Mouse (Mus musculus): ENCODE results near the gene Tex9. TPM values are rescaled to one million over a fixed set of nuclear protein-coding genes. Genes with fewer than 3 reads are reported as not detected.
A peak's percentile ranks its signal among the peaks of the same experiment; 100 is the strongest.
"Not testable (repeated sequence)": the region's sequence is repeated elsewhere in the genome, so short reads cannot be mapped to it uniquely, and the experiment has no call there.

Gene Tex9
- total RNA-seq, 1 experiment: 24.9 TPM

GRCm38 (mm10) chr9:72460767-72461166 lies 31.2 kb downstream of the Tex9 start:
- H3K4me1 ChIP-seq (ENCODE audit: control insufficient read depth in 2 of 2, insufficient read depth in 2 of 2, low read length in 2 of 2, poor library complexity in 1 of 2): peaks cover 0 to 2% of the 10 kb centered on the region in 2 experiments; a peak in 1 of 4 replicates
- no peak for DNase-seq (ENCODE audit: low read depth, low spot score)
- H3K9ac ChIP-seq (ENCODE audit: insufficient read depth, low read depth, low read length, poor library complexity, severe bottlenecking): no peak overlapping the region
- H3K36me3 ChIP-seq (ENCODE audit: control insufficient read depth, insufficient read depth, low read length, poor library complexity, severe bottlenecking): peaks cover 5% of the 10 kb centered on the region
- H3K27ac ChIP-seq (ENCODE audit: insufficient read depth, low read depth, low read length, poor library complexity, severe bottlenecking): no peak overlapping the region
- no peaks in the 10 kb centered on the region for H3K9me3 ChIP-seq (ENCODE audit: control insufficient read depth, insufficient read depth, low read depth, low read length)
- in situ Hi-C loops (cut with MboI; ENCODE audit: low sequenced_read_pairs in 2 of 2, unreplicated experiment in 2 of 2): no loop called here
- H3K4me3 ChIP-seq (ENCODE audit: insufficient read depth in 1 of 2, low read depth in 1 of 2, low read length in 2 of 2, poor library complexity in 1 of 2, severe bottlenecking in 1 of 2): no peak overlapping the region
- no peak for TF ChIP-seq ZNF384 (IDR thresholded peaks at IDR 0.05; ENCODE audit: low read depth, low read length)
- no peak for TF ChIP-seq ZC3H11A (IDR thresholded peaks at IDR 0.05; ENCODE audit: borderline replicate concordance, low read depth, low read length)
- no peak for TF ChIP-seq CHD2 (IDR thresholded peaks at IDR 0.05; ENCODE audit: low read depth, low read length)

GRCm38 (mm10) chr9:72459703-72460102 lies 32.3 kb downstream of the Tex9 start:
- Histone ChIP-seq H3K4me3 (ENCODE audit: insufficient read depth in 1 of 2, low read depth in 1 of 2, low read length in 2 of 2, poor library complexity in 1 of 2, severe bottlenecking in 1 of 2) (no peak overlapping the region), H3K36me3 (ENCODE audit: control insufficient read depth, insufficient read depth, low read length, poor library complexity, severe bottlenecking) (peaks cover 5% of the 10 kb centered on the region), H3K4me1 (ENCODE audit: control insufficient read depth in 2 of 2, insufficient read depth in 2 of 2, low read length in 2 of 2, poor library complexity in 1 of 2) (peaks cover 0 to 2% of the 10 kb centered on the region in 2 experiments; a peak in 1 of 4 replicates), H3K9me3 (ENCODE audit: control insufficient read depth, insufficient read depth, low read depth, low read length) (no peaks in the 10 kb centered on the region), H3K9ac (ENCODE audit: insufficient read depth, low read depth, low read length, poor library complexity, severe bottlenecking) (no peak overlapping the region), H3K27ac (ENCODE audit: insufficient read depth, low read depth, low read length, poor library complexity, severe bottlenecking) (no peak overlapping the region)
- DNase-seq (ENCODE audit: low read depth, low spot score): no peak
- no peak for TF ChIP-seq ZC3H11A (IDR thresholded peaks at IDR 0.05; ENCODE audit: borderline replicate concordance, low read depth, low read length)
- TF ChIP-seq CHD2 (IDR thresholded peaks at IDR 0.05; ENCODE audit: low read depth, low read length): no peak
- no peak for TF ChIP-seq HCFC1 (IDR thresholded peaks at IDR 0.05; ENCODE audit: borderline replicate concordance, insufficient read depth, low read length)
- in situ Hi-C loops (cut with MboI; ENCODE audit: low sequenced_read_pairs in 2 of 2, unreplicated experiment in 2 of 2): no loop called here

GRCm38 (mm10) chr9:72458233-72458632 lies 33.8 kb downstream of the Tex9 start:
- TF ChIP-seq ZC3H11A (IDR thresholded peaks at IDR 0.05; ENCODE audit: borderline replicate concordance, low read depth, low read length): 0 out of 2 replicates have a peak, but pooled peaks have one; percentile 25
- no peak for TF ChIP-seq ZNF384 (IDR thresholded peaks at IDR 0.05; ENCODE audit: low read depth, low read length)
- DNase-seq (ENCODE audit: low read depth, low spot score): peak; percentile 34
- Histone ChIP-seq H3K36me3 (ENCODE audit: control insufficient read depth, insufficient read depth, low read length, poor library complexity, severe bottlenecking) (peaks cover 7% of the 10 kb centered on the region), H3K4me3 (ENCODE audit: insufficient read depth in 1 of 2, low read depth in 1 of 2, low read length in 2 of 2, poor library complexity in 1 of 2, severe bottlenecking in 1 of 2) (no peak overlapping the region), H3K4me1 (ENCODE audit: control insufficient read depth in 2 of 2, insufficient read depth in 2 of 2, low read length in 2 of 2, poor library complexity in 1 of 2) (peaks cover 0 to 2% of the 10 kb centered on the region in 2 experiments; a peak in 1 of 4 replicates), H3K27ac (ENCODE audit: insufficient read depth, low read depth, low read length, poor library complexity, severe bottlenecking) (no peak overlapping the region), H3K9ac (ENCODE audit: insufficient read depth, low read depth, low read length, poor library complexity, severe bottlenecking) (no peak overlapping the region), H3K9me3 (ENCODE audit: control insufficient read depth, insufficient read depth, low read depth, low read length) (no peaks in the 10 kb centered on the region)
- in situ Hi-C loops (cut with MboI; ENCODE audit: low sequenced_read_pairs in 2 of 2, unreplicated experiment in 2 of 2): no loop called here

DNA sequence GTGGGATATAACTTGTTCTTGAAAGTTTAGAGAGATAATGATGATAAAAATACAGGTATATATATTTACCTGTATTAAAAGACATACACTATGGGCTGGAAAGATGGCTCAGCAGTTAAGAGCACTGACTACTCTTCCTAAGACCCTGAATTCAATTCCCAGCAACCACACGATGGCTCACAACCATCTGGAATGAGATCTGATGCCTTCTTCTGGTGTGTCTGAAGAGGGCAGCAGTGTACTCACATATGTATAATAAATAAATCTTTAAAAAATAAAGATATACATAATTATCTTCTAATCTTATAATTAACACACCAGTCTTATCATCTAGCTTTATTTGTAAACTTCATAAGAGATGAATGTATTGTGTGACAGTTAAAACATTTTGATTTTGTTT lies 35.6 kb downstream of the Tex9 start:
- Histone ChIP-seq H3K4me3 (ENCODE audit: insufficient read depth in 1 of 2, low read depth in 1 of 2, low read length in 2 of 2, poor library complexity in 1 of 2, severe bottlenecking in 1 of 2) (no peak overlapping the region), H3K9ac (ENCODE audit: insufficient read depth, low read depth, low read length, poor library complexity, severe bottlenecking) (no peak overlapping the region), H3K4me1 (ENCODE audit: control insufficient read depth in 2 of 2, insufficient read depth in 2 of 2, low read length in 2 of 2, poor library complexity in 1 of 2) (peaks cover 0 to 2% of the 10 kb centered on the region in 2 experiments; a peak in 1 of 4 replicates), H3K36me3 (ENCODE audit: control insufficient read depth, insufficient read depth, low read length, poor library complexity, severe bottlenecking) (peaks cover 7% of the 10 kb centered on the region), H3K27ac (ENCODE audit: insufficient read depth, low read depth, low read length, poor library complexity, severe bottlenecking) (no peak overlapping the region), H3K9me3 (ENCODE audit: control insufficient read depth, insufficient read depth, low read depth, low read length) (no peaks in the 10 kb centered on the region)
- TF ChIP-seq ZC3H11A (IDR thresholded peaks at IDR 0.05; ENCODE audit: borderline replicate concordance, low read depth, low read length) (no peak), CHD2 (IDR thresholded peaks at IDR 0.05; ENCODE audit: low read depth, low read length) (no peak), HCFC1 (IDR thresholded peaks at IDR 0.05; ENCODE audit: borderline replicate concordance, insufficient read depth, low read length) (no peak), MAFK (IDR thresholded peaks at IDR 0.05; ENCODE audit: insufficient read depth, low read depth, low read length) (no peak), ZNF384 (IDR thresholded peaks at IDR 0.05; ENCODE audit: low read depth, low read length) (no peak)
- in situ Hi-C loops (cut with MboI; ENCODE audit: low sequenced_read_pairs in 2 of 2, unreplicated experiment in 2 of 2): no loop called here
- no peak for DNase-seq (ENCODE audit: low read depth, low spot score)

DNA sequence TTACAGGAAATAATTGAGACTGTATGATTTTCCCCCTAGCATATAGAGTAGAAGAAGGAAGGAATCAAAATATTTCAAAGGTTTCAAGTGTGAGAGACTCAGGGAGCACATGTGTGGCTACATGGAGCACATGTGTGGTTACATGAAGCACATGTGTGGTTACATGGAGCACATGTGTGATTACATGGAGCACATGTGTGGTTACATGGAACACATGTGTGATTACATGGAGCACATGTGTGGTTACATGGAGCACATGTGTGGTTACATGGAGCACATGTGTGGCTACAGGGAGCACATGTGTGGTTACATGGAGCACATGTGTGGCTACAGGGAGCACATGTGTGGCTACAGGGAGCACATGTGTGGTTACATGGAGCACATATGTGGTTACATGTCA lies 37.7 kb downstream of the Tex9 start:
- H3K4me3 ChIP-seq (ENCODE audit: insufficient read depth in 1 of 2, low read depth in 1 of 2, low read length in 2 of 2, poor library complexity in 1 of 2, severe bottlenecking in 1 of 2); H3K36me3 ChIP-seq (ENCODE audit: control insufficient read depth, insufficient read depth, low read length, poor library complexity, severe bottlenecking); in situ Hi-C loops (cut with MboI; ENCODE audit: low sequenced_read_pairs in 2 of 2, unreplicated experiment in 2 of 2); H3K9me3 ChIP-seq (ENCODE audit: control insufficient read depth, insufficient read depth, low read depth, low read length); H3K4me1 ChIP-seq (ENCODE audit: control insufficient read depth in 2 of 2, insufficient read depth in 2 of 2, low read length in 2 of 2, poor library complexity in 1 of 2); DNase-seq (ENCODE audit: low read depth, low spot score); H3K27ac ChIP-seq (ENCODE audit: insufficient read depth, low read depth, low read length, poor library complexity, severe bottlenecking); H3K9ac ChIP-seq (ENCODE audit: insufficient read depth, low read depth, low read length, poor library complexity, severe bottlenecking): not testable (repeated sequence)

Data from ES-E14 (cell line).